Mouse (Mus musculus): ENCODE measurements around the gene Mat1a. TPM values are rescaled to one million over a fixed set of nuclear protein-coding genes. Genes with fewer than 3 reads are reported as not detected.

Mat1a gene
- polyA plus RNA-seq, 1 experiment from 2014 or later, result not detected

- Histone ChIP-seq H3K9ac (no peak overlapping the region), H3K27me3 (no peaks in the 10 kb centered on the region), H3K4me3 (no peak overlapping the region), H3K36me3 (no peaks in the 10 kb centered on the region), H3K9me3 (no peaks in the 10 kb centered on the region), H3K4me2 (no peak overlapping the region), H3K4me1 (replicated peaks) (no peaks in the 10 kb centered on the region), H3K27ac (replicated peaks) (no peak overlapping the region)
- ATAC-seq (ENCODE audit: low FRiP score, low read depth), result no peak
- WGBS, result 94% methylated on average over 3 of the region's 3 CpGs
These were observed 42.1 kb downstream of the Mat1a start for GRCm38 (mm10) chr14:41146922-41147321.

DNA sequence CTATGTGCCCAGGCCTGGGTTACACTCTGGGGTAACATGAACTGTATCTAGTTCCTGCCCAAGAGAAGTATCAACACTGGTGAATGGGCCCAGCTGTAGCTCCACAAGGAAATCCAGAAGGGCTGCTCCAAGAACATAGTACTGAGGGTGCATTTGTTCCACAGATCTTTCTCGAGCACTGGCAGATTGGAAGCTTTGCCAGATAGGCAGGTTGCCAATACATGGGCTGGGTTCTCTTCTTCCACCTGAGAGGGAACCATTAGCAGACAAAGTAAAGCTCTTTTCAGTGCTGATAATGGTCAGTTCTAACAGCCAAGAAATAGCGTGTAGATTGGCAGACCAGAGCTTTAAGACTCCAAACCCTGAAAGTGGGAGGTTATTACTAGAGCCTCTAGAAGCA lies 42.5 kb downstream of the Mat1a start:
- no peaks in the 10 kb centered on the region for H3K27me3 ChIP-seq
- no peak overlapping the region for H3K4me2 ChIP-seq
- 86% methylated on average over 2 of the region's 2 CpGs for WGBS
- ATAC-seq (ENCODE audit: low FRiP score, low read depth), result no peak
- no peak overlapping the region for H3K27ac ChIP-seq (replicated peaks)
- no peaks in the 10 kb centered on the region for H3K9me3 ChIP-seq
- H3K36me3 ChIP-seq, result no peaks in the 10 kb centered on the region
- no peak overlapping the region for H3K4me3 ChIP-seq
- no peaks in the 10 kb centered on the region for H3K4me1 ChIP-seq (replicated peaks)
- no peak overlapping the region for H3K9ac ChIP-seq

DNA sequence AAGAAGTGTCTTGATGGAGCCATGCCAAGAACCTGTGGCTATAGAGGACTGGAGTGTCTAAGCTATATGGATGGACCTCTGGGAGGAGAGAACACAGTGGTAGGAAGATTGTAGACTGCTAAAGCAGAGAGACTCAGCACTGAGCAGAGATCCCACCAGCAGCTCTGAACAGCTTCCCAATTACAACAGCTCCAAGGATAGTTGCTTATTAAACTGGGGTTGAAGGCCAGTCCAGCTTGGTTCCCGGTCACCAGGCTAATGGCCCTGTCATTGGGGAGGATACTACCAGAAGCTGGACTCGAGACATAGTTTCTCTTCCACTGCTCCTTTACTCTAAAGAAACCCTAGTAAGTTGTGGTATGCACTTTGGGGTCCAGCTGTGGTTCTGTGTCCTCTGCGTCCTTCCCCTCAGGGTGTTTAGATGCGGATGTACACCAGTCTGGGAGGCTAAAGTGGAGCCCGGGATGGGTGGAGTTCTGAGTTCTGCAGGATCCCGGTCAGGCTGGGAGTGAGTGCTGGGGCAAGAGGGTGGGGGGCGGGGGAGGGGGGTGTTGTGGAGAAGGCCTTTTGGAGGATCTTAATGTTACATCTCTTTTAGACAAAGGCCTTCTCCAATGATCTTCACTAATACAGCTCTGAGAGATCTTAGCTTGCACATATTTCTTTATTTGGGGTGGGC lies 46.5 kb downstream of the Mat1a start, which contains the start of gene Mbl1:
Mbl1 (plus strand) TSS at position 239 of the 679 bp plus-strand sequence.
- 89% methylated on average over 7 of the region's 7 CpGs for WGBS
- H3K4me1 ChIP-seq (replicated peaks), result no peaks in the 10 kb centered on the region
- no peaks in the 10 kb centered on the region for H3K27me3 ChIP-seq
- H3K9ac ChIP-seq, result no peak within 1 kb of the TSS
- no peaks in the 10 kb centered on the region for H3K9me3 ChIP-seq
- H3K36me3 ChIP-seq, result no peaks in the 10 kb centered on the region
- no peak within 1 kb of the TSS for H3K27ac ChIP-seq (replicated peaks)
- no peak for ATAC-seq (ENCODE audit: low FRiP score, low read depth)
- H3K4me3 ChIP-seq, result no peak within 1 kb of the TSS
- H3K4me2 ChIP-seq, result no peak within 1 kb of the TSS

- WGBS, result 81% methylated on average over 4 of the region's 4 CpGs
These were observed 55.2 kb downstream of the Mat1a start for GRCm38 (mm10) chr14:41160076-41160475.

GRCm38 (mm10) chr14:41160743-41161142 lies 55.9 kb downstream of the Mat1a start:
- no peak overlapping the region for H3K4me3 ChIP-seq
- ATAC-seq (ENCODE audit: low FRiP score, low read depth), result no peak
- WGBS, result 48% methylated on average over 1 of the region's 1 CpGs
- H3K4me1 ChIP-seq (replicated peaks), result no peaks in the 10 kb centered on the region
- no peak overlapping the region for H3K4me2 ChIP-seq
- no peak overlapping the region for H3K9ac ChIP-seq
- no peaks in the 10 kb centered on the region for H3K36me3 ChIP-seq
- no peaks in the 10 kb centered on the region for H3K27me3 ChIP-seq
- no peaks in the 10 kb centered on the region for H3K9me3 ChIP-seq
- H3K27ac ChIP-seq (replicated peaks), result no peak overlapping the region

More at GRCm38 (mm10) chr14:41160076-41160475, 55.2 kb downstream of the Mat1a start:
- ATAC-seq (ENCODE audit: low FRiP score, low read depth), result no peak
- Histone ChIP-seq H3K27ac (replicated peaks) (no peak overlapping the region), H3K9me3 (no peaks in the 10 kb centered on the region), H3K36me3 (no peaks in the 10 kb centered on the region), H3K4me1 (replicated peaks) (no peaks in the 10 kb centered on the region), H3K9ac (no peak overlapping the region), H3K4me3 (no peak overlapping the region), H3K27me3 (no peaks in the 10 kb centered on the region), H3K4me2 (no peak overlapping the region)

GRCm38 (mm10) chr14:41162663-41163062 lies 57.8 kb downstream of the Mat1a start:
- Histone ChIP-seq H3K36me3 (no peaks in the 10 kb centered on the region), H3K9me3 (no peaks in the 10 kb centered on the region), H3K27ac (replicated peaks) (no peak overlapping the region), H3K4me2 (no peak overlapping the region), H3K4me3 (no peak overlapping the region), H3K27me3 (no peaks in the 10 kb centered on the region), H3K4me1 (replicated peaks) (no peaks in the 10 kb centered on the region), H3K9ac (no peak overlapping the region)
- WGBS, result 29% methylated on average over 2 of the region's 2 CpGs
- no peak for ATAC-seq (ENCODE audit: low FRiP score, low read depth)

DNA sequence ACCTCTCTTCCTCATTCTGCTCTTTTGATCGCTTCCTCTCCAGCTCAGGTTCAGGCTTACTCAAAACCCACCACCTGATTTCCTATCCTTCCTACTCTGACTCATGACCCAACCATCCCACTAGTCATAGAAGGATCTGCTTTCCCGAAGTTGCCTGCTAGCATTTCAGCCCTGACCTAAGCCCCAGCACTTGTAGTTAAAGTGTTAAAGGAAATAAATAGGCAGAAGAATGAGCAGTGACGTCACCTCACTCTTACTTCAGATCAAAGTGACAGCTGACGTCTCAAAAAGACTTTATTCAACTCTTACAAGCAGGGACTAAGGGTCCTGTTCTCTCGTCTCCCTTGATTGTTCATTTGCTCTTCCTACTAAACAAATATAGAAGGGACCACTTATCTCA lies 62.4 kb downstream of the Mat1a start:
- no peaks in the 10 kb centered on the region for H3K36me3 ChIP-seq
- no peak overlapping the region for H3K9ac ChIP-seq
- H3K9me3 ChIP-seq, result no peaks in the 10 kb centered on the region
- no peaks in the 10 kb centered on the region for H3K4me1 ChIP-seq (replicated peaks)
- no peak for ATAC-seq (ENCODE audit: low FRiP score, low read depth)
- 76% methylated on average over 5 of the region's 5 CpGs for WGBS
- no peaks in the 10 kb centered on the region for H3K27me3 ChIP-seq
- H3K4me2 ChIP-seq, result no peak overlapping the region
- no peak overlapping the region for H3K27ac ChIP-seq (replicated peaks)
- no peak overlapping the region for H3K4me3 ChIP-seq

GRCm38 (mm10) chr14:41168567-41168966 lies 63.7 kb downstream of the Mat1a start:
- Histone ChIP-seq H3K9ac (no peak overlapping the region), H3K36me3 (no peaks in the 10 kb centered on the region), H3K4me2 (no peak overlapping the region), H3K27me3 (no peaks in the 10 kb centered on the region), H3K9me3 (no peaks in the 10 kb centered on the region), H3K27ac (replicated peaks) (no peak overlapping the region), H3K4me3 (no peak overlapping the region), H3K4me1 (replicated peaks) (no peaks in the 10 kb centered on the region)
- ATAC-seq (ENCODE audit: low FRiP score, low read depth), result no peak
- WGBS, result 96% methylated on average over 1 of the region's 1 CpGs

DNA sequence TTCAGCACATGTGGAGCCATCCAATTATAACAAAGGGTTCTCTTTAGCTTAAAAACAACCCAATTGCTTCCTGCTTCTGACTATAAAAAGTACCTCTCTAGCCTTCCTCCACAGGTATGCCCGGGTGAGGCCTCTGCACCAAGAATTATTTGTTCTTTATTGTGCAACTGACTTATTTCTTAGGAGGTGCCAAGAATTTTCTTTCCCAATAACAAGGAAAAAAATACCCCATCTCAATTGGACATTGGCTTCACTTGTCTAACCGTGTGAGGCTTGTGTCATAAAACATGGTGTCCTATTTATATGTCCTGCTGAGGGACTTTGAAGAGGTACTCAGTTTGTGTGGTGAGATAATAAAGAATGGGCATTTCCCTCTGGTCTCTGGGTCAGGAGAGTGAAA lies 65.7 kb downstream of the Mat1a start:
- Histone ChIP-seq H3K4me3 (no peak overlapping the region), H3K27me3 (no peaks in the 10 kb centered on the region), H3K36me3 (no peaks in the 10 kb centered on the region), H3K9me3 (no peaks in the 10 kb centered on the region), H3K27ac (replicated peaks) (no peak overlapping the region), H3K9ac (no peak overlapping the region), H3K4me1 (replicated peaks) (no peaks in the 10 kb centered on the region), H3K4me2 (no peak overlapping the region)
- ATAC-seq (ENCODE audit: low FRiP score, low read depth), result no peak
- WGBS, result 83% methylated on average over 2 of the region's 2 CpGs

Other genes starting within 250 kb of the Mat1a start
- gene Sh2d4b, start 211.8 kb upstream of the Mat1a start, polyA plus RNA-seq (2015; fragmentation: Nextera tagmentation; extraction: Ambion mirVana), result 0.56 and 1.2 TPM in 2 replicates
- gene Tspan14, start 138.2 kb upstream of the Mat1a start, polyA plus RNA-seq (2015; fragmentation: Nextera tagmentation; extraction: Ambion mirVana), result 61.1 and 61.7 TPM in 2 replicates
- gene Fam213a, start 91.2 kb upstream of the Mat1a start, polyA plus RNA-seq (2015; fragmentation: Nextera tagmentation; extraction: Ambion mirVana), result 92.1 and 107 TPM in 2 replicates
- 1.0 and 1.5 TPM in 2 replicates for gene Dydc2, start 35.8 kb upstream of the Mat1a start, polyA plus RNA-seq (2015; fragmentation: Nextera tagmentation; extraction: Ambion mirVana)
- not detected in 2 replicates for gene Dydc1, start 32.1 kb upstream of the Mat1a start, polyA plus RNA-seq (2015; fragmentation: Nextera tagmentation; extraction: Ambion mirVana)
- not detected in 2 replicates for gene Sftpa1, start 26.7 kb downstream of the Mat1a start, polyA plus RNA-seq (2015; fragmentation: Nextera tagmentation; extraction: Ambion mirVana)
- not detected in 2 replicates for gene Mbl1, start 46.4 kb downstream of the Mat1a start, polyA plus RNA-seq (2015; fragmentation: Nextera tagmentation; extraction: Ambion mirVana)
- not detected in 2 replicates for gene Sftpd, start 80.1 kb downstream of the Mat1a start, polyA plus RNA-seq (2015; fragmentation: Nextera tagmentation; extraction: Ambion mirVana)
- 0.35 and 0.47 TPM in 2 replicates for gene Gm2832, start 173.8 kb downstream of the Mat1a start, polyA plus RNA-seq (2015; fragmentation: Nextera tagmentation; extraction: Ambion mirVana)
- not detected in 2 replicates for gene Gm5798, start 243.6 kb downstream of the Mat1a start, polyA plus RNA-seq (2015; fragmentation: Nextera tagmentation; extraction: Ambion mirVana)

Data from hindbrain, embryonic 15.5 days (tissue).